Mouse (Mus musculus) erythroid progenitor cell, adult 5-6 weeks (primary cell): ENCODE results near the gene Ncaph. TPM values are rescaled to one million over a fixed set of nuclear protein-coding genes. Genes with fewer than 3 reads are reported as not detected.
"Not testable (repeated sequence)": the region's sequence is repeated elsewhere in the genome, so short reads cannot be mapped to it uniquely, and the experiment has no call there.

Source experiments
- ATAC-seq: replicated peaks from 2 replicates; pipeline ENCODE4 v1.8.0; 2016; ENCODE audit warnings: moderate number of reproducible peaks, mild to moderate bottlenecking, moderate TSS enrichment, inconsistent platforms; ENCODE audit not compliant: poor library complexity, low FRiP score, severe bottlenecking
- total RNA-seq, 2 experiments: library from RNA; stranded (forward) in 1 of 2; stranded (reverse) in 1 of 2; fragments of 150-400 nt in 1 of 2; fragments of 186-747, 209-891 nt in 1 of 2; gene quantifications; 2 replicates each; pipeline versions ENCODE4 v1.2.3 to v1.2.4; 2015 to 2017; ENCODE audit warnings: low replicate concordance in 2 of 2

The Ncaph gene
- total RNA-seq, 2 experiments from 2014 or later, result 160 to 202 TPM

- no peak for ATAC-seq
Observed at GRCm38 (mm10) chr2:127092000-127092399, 41.8 kb downstream of the Ncaph start.

- ATAC-seq, result not testable (repeated sequence)
Observed at GRCm38 (mm10) chr2:127090151-127090550, 43.6 kb downstream of the Ncaph start.

GRCm38 (mm10) chr2:127086235-127086634 lies 47.5 kb downstream of the Ncaph start:
- no peak for ATAC-seq

- peak; percentile 93 for ATAC-seq
Observed at GRCm38 (mm10) chr2:127080591-127081218, 53.0 kb downstream of the Ncaph start.

GRCm38 (mm10) chr2:127079881-127080590 lies 53.7 kb downstream of the Ncaph start:
- no peak for ATAC-seq

GRCm38 (mm10) chr2:127079066-127079465 lies 54.7 kb downstream of the Ncaph start:
- ATAC-seq, result not testable (repeated sequence)

GRCm38 (mm10) chr2:127077611-127078010 lies 56.1 kb downstream of the Ncaph start:
- ATAC-seq, result no peak

GRCm38 (mm10) chr2:127074116-127074515 lies 59.6 kb downstream of the Ncaph start:
- no peak for ATAC-seq

- no peak for ATAC-seq
Observed at GRCm38 (mm10) chr2:127070879-127071278, 62.9 kb downstream of the Ncaph start.

GRCm38 (mm10) chr2:127070435-127070841 lies 63.3 kb downstream of the Ncaph start, which contains the start of gene Blvra:
Gene Blvra, plus strand, starts transcription at chr2:127070665.
- peak; percentile 100 for ATAC-seq

GRCm38 (mm10) chr2:127069781-127070434 lies 63.8 kb downstream of the Ncaph start:
- peak; percentile 67 for ATAC-seq

- ATAC-seq, result no peak
Observed at GRCm38 (mm10) chr2:127068806-127069205, 64.9 kb downstream of the Ncaph start.

GRCm38 (mm10) chr2:127061471-127061870 lies 72.3 kb downstream of the Ncaph start:
- no peak for ATAC-seq

Other genes starting within 250 kb of the Ncaph start
- gene Sppl2a, start 200.7 kb downstream of the Ncaph start, total RNA-seq (2015; ENCODE audit: low replicate concordance), result 22.3 and 36.9 TPM in 2 replicates
- 26.3 and 26.4 TPM in 2 replicates for gene Sppl2a, start 200.7 kb downstream of the Ncaph start, total RNA-seq (2017; ENCODE audit: low replicate concordance)
- 6.7 and 7.6 TPM in 2 replicates for gene Ap4e1, start 125.2 kb downstream of the Ncaph start, total RNA-seq (2015; ENCODE audit: low replicate concordance)
- gene Ap4e1, start 125.2 kb downstream of the Ncaph start, total RNA-seq (2017; ENCODE audit: low replicate concordance), result 9.2 and 17.2 TPM in 2 replicates
- 36.9 and 58.7 TPM in 2 replicates for gene Blvra, start 63.3 kb downstream of the Ncaph start, total RNA-seq (2015; ENCODE audit: low replicate concordance)
- 29.5 and 43.9 TPM in 2 replicates for gene Blvra, start 63.3 kb downstream of the Ncaph start, total RNA-seq (2017; ENCODE audit: low replicate concordance)
- gene Itpripl1, start 9.5 kb upstream of the Ncaph start, total RNA-seq (2015; ENCODE audit: low replicate concordance), result 8.0 and 10.8 TPM in 2 replicates
- 2.2 and 2.4 TPM in 2 replicates for gene Itpripl1, start 9.5 kb upstream of the Ncaph start, total RNA-seq (2017; ENCODE audit: low replicate concordance)
- 0.84 TPM in 1 of 2 replicates, not detected in the other for gene 1810024B03Rik, start 74.3 kb upstream of the Ncaph start, total RNA-seq (2015; ENCODE audit: low replicate concordance)
- 1.1 TPM in 1 of 2 replicates, not detected in the other for gene 1810024B03Rik, start 74.3 kb upstream of the Ncaph start, total RNA-seq (2017; ENCODE audit: low replicate concordance)
- 68.3 and 82.5 TPM in 2 replicates for gene Snrnp200, start 74.4 kb upstream of the Ncaph start, total RNA-seq (2015; ENCODE audit: low replicate concordance)
- gene Snrnp200, start 74.4 kb upstream of the Ncaph start, total RNA-seq (2017; ENCODE audit: low replicate concordance), result 86.6 and 112 TPM in 2 replicates
- gene Ciao1, start 113.9 kb upstream of the Ncaph start, total RNA-seq (2015; ENCODE audit: low replicate concordance), result 9.2 and 15.1 TPM in 2 replicates
- gene Ciao1, start 113.9 kb upstream of the Ncaph start, total RNA-seq (2017; ENCODE audit: low replicate concordance), result 9.4 and 11.9 TPM in 2 replicates
- gene Tmem127, start 114.0 kb upstream of the Ncaph start, total RNA-seq (2015; ENCODE audit: low replicate concordance), result 13.3 and 29.3 TPM in 2 replicates
- 25.8 and 28.4 TPM in 2 replicates for gene Tmem127, start 114.0 kb upstream of the Ncaph start, total RNA-seq (2017; ENCODE audit: low replicate concordance)
- 47.2 and 59.5 TPM in 2 replicates for gene Stard7, start 136.3 kb upstream of the Ncaph start, total RNA-seq (2015; ENCODE audit: low replicate concordance)
- 46.2 and 65.4 TPM in 2 replicates for gene Stard7, start 136.3 kb upstream of the Ncaph start, total RNA-seq (2017; ENCODE audit: low replicate concordance)
- 14.8 and 24.7 TPM in 2 replicates for gene Dusp2, start 202.2 kb upstream of the Ncaph start, total RNA-seq (2015; ENCODE audit: low replicate concordance)
- 3.1 and 16.0 TPM in 2 replicates for gene Dusp2, start 202.2 kb upstream of the Ncaph start, total RNA-seq (2017; ENCODE audit: low replicate concordance)
- not detected in 2 replicates for gene Astl, start 204.7 kb upstream of the Ncaph start, total RNA-seq (2015; ENCODE audit: low replicate concordance)
- gene Astl, start 204.7 kb upstream of the Ncaph start, total RNA-seq (2017; ENCODE audit: low replicate concordance), result not detected in 2 replicates
- not detected in 2 replicates for gene Adra2b, start 229.3 kb upstream of the Ncaph start, total RNA-seq (2015; ENCODE audit: low replicate concordance)
- gene Adra2b, start 229.3 kb upstream of the Ncaph start, total RNA-seq (2017; ENCODE audit: low replicate concordance), result not detected in 2 replicates